Mouse (Mus musculus) neural tube, embryonic 14.5 days (tissue): Measurements from ENCODE around the gene Trim43a. TPM values are rescaled to one million over a fixed set of nuclear protein-coding genes. Genes with fewer than 3 reads are reported as not detected.
A peak's percentile ranks its signal among the peaks of the same experiment; 100 is the strongest.
"Not testable (repeated sequence)": the region's sequence is repeated elsewhere in the genome, so short reads cannot be mapped to it uniquely, and the experiment has no call there.

Source experiments
- ATAC-seq: fragments of 200-750 bp; cut with Nextera tagmentation; 2 replicates; pipeline ENCODE4 v1.8.0; 2017; ENCODE audit warnings: low read depth, mild to moderate bottlenecking, moderate TSS enrichment, moderate library complexity
- H3K27ac ChIP-seq: fragments of 300-500 bp; sonication (generic); 2 replicates; pipeline ENCODE4 v1.5.1; 2014; ENCODE audit warnings: low read depth, mild to moderate bottlenecking, control low read depth, low read length, moderate library complexity, mixed read lengths
- H3K27me3 ChIP-seq: fragments of 300-500 bp; sonication (generic); 2 replicates; pipeline ENCODE4 v1.6.1; 2014; ENCODE audit warnings: low read length; ENCODE audit not compliant: control insufficient read depth, insufficient read depth
- H3K36me3 ChIP-seq: fragments of 300-500 bp; sonication (generic); 2 replicates; pipeline ENCODE4 v1.6.1; 2014; ENCODE audit warnings: low read length, mixed read lengths; ENCODE audit not compliant: control insufficient read depth, insufficient read depth
- H3K4me1 ChIP-seq: fragments of 300-500 bp; sonication (generic); 2 replicates; pipeline ENCODE4 v1.6.1; 2014; ENCODE audit warnings: low read length; ENCODE audit not compliant: control insufficient read depth, insufficient read depth
- H3K4me2 ChIP-seq: fragments of 300-500 bp; sonication (generic); 2 replicates; pipeline ENCODE4 v1.6.1; 2014; ENCODE audit warnings: mild to moderate bottlenecking, low read depth, low read length, control low read depth
- H3K4me3 ChIP-seq: fragments of 300-500 bp; sonication (generic); 2 replicates; pipeline ENCODE4 v1.5.1; 2014; ENCODE audit warnings: low read depth, low read length, control low read depth, mixed read lengths
- H3K9ac ChIP-seq: fragments of 300-500 bp; sonication (generic); replicated peaks from 2 replicates; pipeline ENCODE4 v1.6.1; 2014; ENCODE audit warnings: low read depth, mild to moderate bottlenecking, control low read depth, low read length, mixed read lengths
- H3K9me3 ChIP-seq: fragments of 300-500 bp; sonication (generic); 2 replicates; pipeline ENCODE4 v1.6.1; 2016; ENCODE audit warnings: low read length; ENCODE audit not compliant: control insufficient read depth
- WGBS: fragments of 180-500 bp; shearing (Covaris S2); extraction: QIAGEN DNeasy Blood & Tissue Kit; methylation state at CpG from one replicate; pipeline ENCODE4 v1.1.7; 2014; 5-methylcytosine and 5-hydroxymethylcytosine counted together
- polyA plus RNA-seq: library from polyadenylated mRNA; unstranded; fragments of >200 nt; fragmentation: Nextera tagmentation; extraction: Ambion mirVana; gene quantifications from 2 replicates; pipeline ENCODE4 v1.2.1, GENCODE M21; 2014

Gene Trim43a
- 0.21 and 0.29 TPM in 2 replicates for polyA plus RNA-seq

DNA sequence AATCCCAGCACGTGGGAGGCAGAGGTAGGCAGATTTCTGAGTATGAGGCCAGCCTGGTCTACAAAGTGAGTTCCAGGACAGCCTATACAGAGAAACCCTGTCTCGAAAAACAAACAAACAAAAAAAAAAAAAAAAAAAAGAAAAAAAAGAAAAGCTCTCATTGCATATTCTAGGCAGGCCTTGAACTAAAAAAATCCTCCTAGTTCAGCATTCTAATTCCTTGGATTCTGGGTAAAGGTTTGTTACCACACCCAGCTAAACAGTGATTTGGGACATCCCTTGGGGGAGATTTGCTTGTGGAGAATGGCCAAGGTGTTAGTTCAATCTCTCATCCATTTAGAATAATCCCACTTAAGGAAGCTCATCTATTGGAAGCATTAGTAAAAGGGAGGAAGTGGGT is at the start of gene Trim43a:
Gene Trim43a (plus strand): TSS at position 301 of the 400 bp plus-strand sequence.
- not testable (repeated sequence) for H3K9me3 ChIP-seq, H3K4me2 ChIP-seq, H3K27me3 ChIP-seq, H3K9ac ChIP-seq, H3K27ac ChIP-seq, H3K4me3 ChIP-seq, H3K4me1 ChIP-seq, ATAC-seq, H3K36me3 ChIP-seq
- WGBS: 84% methylated on average over 2 of the region's 2 CpGs

DNA sequence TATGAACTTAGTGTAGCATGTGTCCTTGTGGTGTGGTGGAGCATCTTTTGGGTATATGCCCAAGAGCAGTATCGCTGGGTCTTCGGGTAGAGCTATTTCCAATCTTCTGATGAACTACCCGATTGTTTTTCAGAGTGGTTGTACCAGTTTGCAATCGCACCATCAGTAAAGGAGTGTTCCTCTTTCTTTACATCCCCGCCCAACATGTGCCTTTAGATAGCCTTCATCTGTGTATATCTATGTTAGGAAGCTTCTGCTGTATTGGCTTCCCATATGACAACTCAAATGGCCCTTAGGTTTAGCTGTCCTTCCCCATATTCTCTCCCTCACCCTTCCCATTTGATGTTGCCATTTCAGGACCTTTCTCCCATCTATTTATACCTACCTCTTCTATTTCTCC is 46.6 kb upstream of the Trim43a start:
- H3K9me3 ChIP-seq: no peaks in the 10 kb centered on the region
- H3K36me3 ChIP-seq: no peaks in the 10 kb centered on the region
- H3K9ac ChIP-seq: no peak overlapping the region
- no peaks in the 10 kb centered on the region for H3K4me1 ChIP-seq
- WGBS: 96% methylated on average over 5 of the region's 5 CpGs
- no peak overlapping the region for H3K4me3 ChIP-seq
- no peak overlapping the region for H3K4me2 ChIP-seq
- H3K27me3 ChIP-seq: no peaks in the 10 kb centered on the region
- ATAC-seq: no peak
- no peak overlapping the region for H3K27ac ChIP-seq

DNA sequence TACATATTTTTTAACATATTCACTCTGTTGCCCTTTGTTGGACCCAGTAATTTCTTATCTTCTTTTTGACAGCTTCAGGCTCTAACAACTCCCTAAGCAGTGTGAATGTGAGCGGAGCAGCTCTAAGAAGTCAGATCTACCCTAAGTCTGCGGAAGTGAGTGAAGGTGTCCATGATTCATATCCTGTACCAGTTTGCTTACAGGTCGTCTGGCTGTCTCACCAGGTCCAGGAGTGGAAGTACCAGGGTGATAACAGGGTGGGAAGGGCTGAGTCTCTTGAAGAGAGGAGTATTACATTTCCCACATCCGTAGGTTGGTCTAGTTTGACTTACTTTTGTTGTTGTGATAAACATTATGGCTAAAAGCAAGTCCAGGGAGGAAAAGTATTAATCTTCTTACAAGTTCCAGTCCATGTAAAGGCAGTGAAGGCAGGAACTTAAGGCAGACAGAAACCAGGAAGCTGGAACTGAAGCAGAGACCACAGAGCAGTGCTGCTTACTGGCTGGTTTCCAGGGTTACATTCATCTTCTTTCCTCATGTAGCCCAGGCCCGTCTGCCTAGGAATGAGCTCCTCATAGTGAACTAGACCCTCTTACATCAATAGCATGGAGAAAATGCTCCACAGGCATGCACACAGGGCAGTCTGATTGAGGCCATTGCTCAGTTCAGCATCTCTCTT is 41.0 kb upstream of the Trim43a start:
- WGBS: 86% methylated on average over 5 of the region's 5 CpGs
- Histone ChIP-seq H3K4me1 (no peaks in the 10 kb centered on the region), H3K9me3 (no peaks in the 10 kb centered on the region), H3K27ac (no peak overlapping the region), H3K9ac (no peak overlapping the region), H3K4me3 (no peak overlapping the region), H3K4me2 (no peak overlapping the region), H3K36me3 (no peaks in the 10 kb centered on the region), H3K27me3 (no peaks in the 10 kb centered on the region)
- ATAC-seq: no peak

DNA sequence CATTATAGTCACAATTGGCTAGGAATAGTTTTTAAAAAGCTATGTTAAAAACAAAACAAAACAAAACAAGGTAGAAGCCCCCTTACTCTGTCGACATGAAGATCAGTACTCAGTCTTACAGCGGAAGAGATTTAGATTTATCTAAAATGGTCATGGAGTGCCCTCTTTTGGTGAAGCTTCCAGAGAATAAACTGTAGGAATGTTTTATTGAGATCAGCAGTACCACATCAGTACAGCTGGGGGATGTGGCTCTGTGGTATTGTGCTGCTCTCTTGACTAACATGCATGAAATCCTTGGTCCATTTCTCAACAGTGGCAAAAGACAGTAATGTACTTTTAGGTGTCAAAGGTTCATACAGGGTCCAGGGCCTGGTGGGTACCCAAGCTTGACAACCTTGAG is 37.9 kb upstream of the Trim43a start:
- ATAC-seq: peak; percentile 17; the same call in 1 of the 2 replicates
- Histone ChIP-seq H3K4me3 (no peak overlapping the region), H3K27ac (no peak overlapping the region), H3K27me3 (no peaks in the 10 kb centered on the region), H3K9me3 (no peaks in the 10 kb centered on the region), H3K9ac (no peak overlapping the region), H3K4me2 (no peak overlapping the region), H3K4me1 (no peaks in the 10 kb centered on the region), H3K36me3 (no peaks in the 10 kb centered on the region)
- 34% methylated on average over 2 of the region's 2 CpGs for WGBS

DNA sequence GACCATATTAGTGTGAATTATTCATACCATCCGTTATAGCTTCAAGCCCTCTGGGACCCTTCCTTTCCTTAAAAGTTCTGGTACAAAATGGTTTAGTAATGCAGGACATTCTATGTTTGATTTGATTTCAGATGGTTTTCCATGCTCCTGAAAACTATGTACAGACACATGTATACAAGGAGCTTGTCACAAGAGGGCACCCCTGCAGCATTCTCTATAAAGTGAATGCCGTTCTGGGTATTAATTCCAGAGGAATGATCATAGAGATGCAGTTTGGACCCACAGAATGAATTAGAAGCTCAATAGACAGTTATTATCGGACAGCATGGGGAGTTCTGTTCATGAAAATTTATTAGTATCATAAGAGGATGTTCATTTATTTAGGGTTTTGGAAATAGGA is 35.2 kb upstream of the Trim43a start:
- Histone ChIP-seq H3K27me3 (no peaks in the 10 kb centered on the region), H3K4me1 (peaks cover 19% of the 10 kb centered on the region), H3K9me3 (no peaks in the 10 kb centered on the region), H3K27ac (no peak overlapping the region), H3K9ac (no peak overlapping the region), H3K36me3 (no peaks in the 10 kb centered on the region), H3K4me3 (no peak overlapping the region), H3K4me2 (no peak overlapping the region)
- 22% methylated on average over 3 of the region's 3 CpGs for WGBS
- no peak for ATAC-seq

DNA sequence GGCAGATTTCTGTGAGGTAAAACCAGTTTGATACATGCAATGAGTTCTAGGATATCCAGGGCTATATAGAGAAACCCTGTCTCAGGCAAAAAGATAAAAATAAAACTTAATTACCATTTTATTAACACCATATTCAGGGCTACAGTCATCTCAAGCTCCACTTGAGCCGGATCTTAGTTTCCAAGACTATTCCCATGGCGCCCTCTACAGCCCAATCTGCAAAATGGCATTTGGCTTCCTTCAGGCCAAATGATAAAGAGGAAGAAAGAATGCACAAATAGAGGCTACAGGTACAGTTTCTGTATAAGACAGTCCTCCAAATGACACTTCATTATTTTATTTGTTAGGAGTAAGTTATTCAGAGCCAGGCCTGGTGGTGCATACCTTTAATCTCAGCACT is 34.5 kb upstream of the Trim43a start:
- no peak for ATAC-seq
- no peaks in the 10 kb centered on the region for H3K27me3 ChIP-seq
- 0% methylated on average over 2 of the region's 2 CpGs for WGBS
- H3K4me2 ChIP-seq: no peak overlapping the region
- H3K9me3 ChIP-seq: no peaks in the 10 kb centered on the region
- peaks cover 25% of the 10 kb centered on the region for H3K4me1 ChIP-seq
- H3K4me3 ChIP-seq: no peak overlapping the region
- no peak overlapping the region for H3K9ac ChIP-seq
- no peaks in the 10 kb centered on the region for H3K36me3 ChIP-seq
- H3K27ac ChIP-seq: no peak overlapping the region

DNA sequence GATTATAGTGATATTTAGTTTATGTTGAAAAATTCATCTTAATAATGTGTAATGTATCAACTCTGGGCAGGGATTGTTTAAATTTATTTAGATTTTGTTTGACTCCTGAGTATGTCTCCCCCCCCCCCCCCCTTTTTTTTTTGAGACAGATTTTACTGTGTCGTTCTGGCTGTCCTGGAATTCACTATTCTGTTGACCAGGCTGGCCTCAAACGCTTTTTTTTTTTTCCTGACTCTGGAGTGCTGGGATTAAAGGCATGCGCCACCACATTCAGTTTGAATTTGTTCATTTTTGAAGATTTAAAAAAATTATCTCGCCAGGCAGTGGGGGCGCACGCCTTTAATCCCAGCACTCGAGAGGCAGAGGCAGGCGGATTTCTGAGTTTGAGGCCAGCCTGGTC is 34.0 kb upstream of the Trim43a start:
- Histone ChIP-seq H3K27ac (no peak overlapping the region), H3K36me3 (no peaks in the 10 kb centered on the region), H3K4me2 (no peak overlapping the region), H3K9ac (no peak overlapping the region), H3K4me3 (no peak overlapping the region), H3K27me3 (no peaks in the 10 kb centered on the region), H3K4me1 (peaks cover 26% of the 10 kb centered on the region), H3K9me3 (no peaks in the 10 kb centered on the region)
- 73% methylated on average over 8 of the region's 8 CpGs for whole genome bisulfite sequencing
- ATAC-seq: no peak

DNA sequence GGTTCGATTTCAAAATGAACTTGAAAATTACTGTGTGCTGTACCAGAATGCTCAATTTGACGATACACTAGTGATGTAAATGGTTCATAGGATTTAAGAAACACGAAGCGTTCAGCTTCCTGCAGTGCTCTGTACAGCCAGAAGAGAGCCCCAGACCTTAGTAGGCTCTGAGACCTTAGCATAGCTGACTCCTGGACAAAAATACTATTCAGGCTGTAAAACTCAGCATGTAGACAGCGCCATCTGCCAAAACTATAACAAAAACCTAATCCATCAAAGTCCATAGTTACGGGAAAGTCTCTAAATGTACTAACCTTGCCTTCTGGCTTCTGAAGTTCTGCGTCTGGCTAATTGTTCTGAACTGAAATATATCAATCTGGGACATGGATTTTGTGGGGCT is 33.4 kb upstream of the Trim43a start:
- Histone ChIP-seq H3K27me3 (no peaks in the 10 kb centered on the region), H3K9ac (no peak overlapping the region), H3K36me3 (no peaks in the 10 kb centered on the region), H3K4me1 (peaks cover 26% of the 10 kb centered on the region), H3K27ac (no peak overlapping the region), H3K4me2 (peak overlapping the region; percentile 59), H3K4me3 (peak overlapping the region; percentile 56), H3K9me3 (no peaks in the 10 kb centered on the region)
- whole genome bisulfite sequencing: 26% methylated on average over 7 of the region's 7 CpGs
- ATAC-seq: peak; percentile 55

DNA sequence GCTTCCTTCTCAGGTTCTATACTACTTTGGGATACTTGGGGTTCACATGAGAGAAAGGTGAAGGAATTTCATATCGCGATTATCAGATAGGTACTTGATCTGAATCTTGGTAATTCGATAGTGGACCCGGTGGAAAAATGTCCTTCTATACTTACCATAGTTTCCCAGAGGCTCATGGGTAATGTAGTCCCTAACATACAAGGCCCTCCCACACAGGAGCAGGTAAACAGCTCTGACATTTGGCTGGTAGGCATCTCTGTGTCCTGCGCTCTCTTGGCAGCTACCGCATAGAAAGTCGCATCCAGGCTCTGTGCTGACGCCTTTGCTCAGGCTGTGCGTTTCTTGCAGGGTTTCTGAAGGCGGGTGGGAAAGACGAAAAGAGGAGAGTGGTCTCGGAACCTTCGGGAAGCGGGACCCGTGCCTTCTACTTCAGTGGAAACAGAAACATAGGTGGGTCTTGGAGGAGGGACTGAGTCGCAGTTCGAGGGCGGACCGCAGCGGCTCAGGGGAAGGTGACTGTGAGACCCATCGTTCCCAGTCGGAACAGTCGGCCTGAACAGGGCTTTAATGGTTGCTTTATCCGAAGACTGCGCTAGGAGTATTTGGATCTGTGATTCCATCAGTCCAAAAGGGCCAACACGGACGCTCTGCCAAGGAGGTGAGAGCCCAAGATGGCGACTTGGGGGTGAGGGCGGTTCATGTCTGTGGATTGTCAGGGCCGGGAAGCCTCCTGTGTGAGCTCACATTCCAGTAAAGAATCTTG is 32.7 kb upstream of the Trim43a start, which contains the start of gene Zfp949:
Gene Zfp949 (plus strand): TSS at position 170 of the 763 bp plus-strand sequence.
- peak within 1 kb of the TSS; percentile 52 for H3K9ac ChIP-seq
- peak within 1 kb of the TSS; percentile 80 for H3K27ac ChIP-seq
- H3K9me3 ChIP-seq: no peaks in the 10 kb centered on the region
- peak within 1 kb of the TSS; percentile 56 for H3K4me3 ChIP-seq
- H3K27me3 ChIP-seq: no peaks in the 10 kb centered on the region
- ATAC-seq: peak; percentile 94
- under 1% methylated on average over 30 of the region's 30 CpGs for WGBS
- peak within 1 kb of the TSS; percentile 59 for H3K4me2 ChIP-seq
- H3K36me3 ChIP-seq: no peaks in the 10 kb centered on the region
- H3K4me1 ChIP-seq: peaks cover 26% of the 10 kb centered on the region
